Mouse (Mus musculus): ENCODE results near the gene Bhlhe40.

Gene Bhlhe40

GRCm38 (mm10) chr6:108663241-108664194 is 3.1 kb downstream of the Bhlhe40 start:
- no peak for DNase-seq

- no peak for DNase-seq
These were observed 4.2 kb downstream of the Bhlhe40 start for GRCm38 (mm10) chr6:108664533-108665150.

GRCm38 (mm10) chr6:108665587-108665986 is 5.2 kb downstream of the Bhlhe40 start:
- DNase-seq: no peak

DNA sequence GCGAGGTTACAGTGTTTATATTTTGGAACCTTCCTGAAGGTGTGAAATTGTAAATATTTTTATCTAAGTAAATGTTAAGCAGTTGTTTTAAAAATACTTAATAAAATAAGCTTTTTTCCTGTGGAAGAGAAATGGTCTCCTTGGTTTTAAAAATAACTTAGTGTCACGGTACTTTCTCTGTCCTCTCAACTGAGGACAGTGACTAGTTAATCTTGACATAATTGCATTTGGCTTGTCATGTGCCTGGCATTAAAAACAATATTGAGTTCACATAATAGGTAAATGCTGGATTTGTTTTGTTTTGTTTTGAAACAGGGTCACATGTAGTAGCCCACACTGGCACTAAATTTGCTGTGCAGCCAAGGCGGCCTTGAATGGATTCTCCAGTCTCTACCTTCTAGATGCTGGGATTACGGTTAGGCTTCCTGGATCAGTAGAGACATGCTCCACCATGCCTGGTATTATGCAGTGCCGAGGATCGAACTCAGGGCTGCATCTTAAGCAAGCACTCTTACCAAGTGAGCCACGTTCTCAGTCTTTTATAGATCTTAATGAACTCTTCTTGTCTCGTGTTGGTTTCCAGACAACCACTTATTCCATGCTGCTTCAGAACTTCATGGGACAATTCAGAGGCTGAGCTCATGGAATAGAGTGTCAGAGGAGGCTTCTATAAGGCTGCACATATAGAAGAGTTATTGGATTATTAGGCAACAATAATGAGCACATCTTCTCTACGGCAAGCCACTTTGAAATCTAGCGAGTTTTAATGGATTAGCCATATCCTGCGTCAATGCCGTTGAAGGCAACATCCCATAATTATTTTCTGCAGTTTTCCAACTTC is 6.4 kb downstream of the Bhlhe40 start:
- no peak for DNase-seq

DNA sequence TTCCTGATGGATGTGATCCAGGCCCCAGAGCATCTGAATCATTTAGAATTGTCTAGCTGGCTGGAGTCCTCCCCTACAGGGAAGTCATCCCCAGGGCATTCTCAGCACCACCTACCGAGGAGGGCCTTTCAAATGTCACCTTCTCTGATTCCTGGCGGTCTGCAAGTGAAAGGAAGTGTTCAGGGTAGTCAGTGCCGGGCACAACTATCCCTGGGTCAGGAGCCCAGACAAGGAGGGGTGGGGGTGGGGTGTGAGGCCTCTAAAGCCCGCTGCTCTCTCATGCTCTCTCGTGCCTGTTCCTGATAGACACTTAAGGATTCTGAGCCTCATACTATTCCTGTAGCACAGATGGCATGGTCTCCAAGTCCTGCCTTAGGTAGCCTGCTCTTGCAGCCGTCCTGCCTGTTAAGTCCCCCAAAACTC is 7.2 kb downstream of the Bhlhe40 start:
- peak in 1 of 2 experiments; percentile 27 for DNase-seq

DNA sequence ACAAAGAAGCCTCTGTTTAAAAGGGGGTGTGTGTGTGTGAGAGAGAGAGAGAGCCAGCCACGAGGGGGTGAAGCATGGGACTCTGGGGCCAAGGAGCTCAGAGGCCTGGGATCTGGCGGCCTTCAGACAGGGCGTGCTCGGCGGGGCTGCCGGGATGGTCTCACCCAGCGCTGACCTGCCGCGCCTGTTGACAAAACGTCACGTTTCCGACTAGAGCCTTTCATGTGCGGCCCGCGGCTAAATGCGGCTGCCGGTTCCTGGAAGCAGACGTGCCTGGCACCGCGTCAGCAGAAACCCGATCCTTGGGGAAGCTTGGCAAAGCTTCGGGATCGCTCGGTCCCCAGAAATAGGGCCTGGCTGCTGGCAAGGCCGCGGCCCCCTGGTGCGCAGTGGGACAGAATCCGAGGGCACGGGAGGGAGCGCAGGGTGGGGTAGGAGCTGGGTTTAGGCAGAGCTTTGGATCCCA is 7.9 kb downstream of the Bhlhe40 start:
- peak; percentile 84 to 91 for DNase-seq

- no peak for DNase-seq
These were observed 9.8 kb downstream of the Bhlhe40 start for GRCm38 (mm10) chr6:108670276-108670675.

GRCm38 (mm10) chr6:108670821-108671220 is 10.4 kb downstream of the Bhlhe40 start:
- DNase-seq: no peak

DNA sequence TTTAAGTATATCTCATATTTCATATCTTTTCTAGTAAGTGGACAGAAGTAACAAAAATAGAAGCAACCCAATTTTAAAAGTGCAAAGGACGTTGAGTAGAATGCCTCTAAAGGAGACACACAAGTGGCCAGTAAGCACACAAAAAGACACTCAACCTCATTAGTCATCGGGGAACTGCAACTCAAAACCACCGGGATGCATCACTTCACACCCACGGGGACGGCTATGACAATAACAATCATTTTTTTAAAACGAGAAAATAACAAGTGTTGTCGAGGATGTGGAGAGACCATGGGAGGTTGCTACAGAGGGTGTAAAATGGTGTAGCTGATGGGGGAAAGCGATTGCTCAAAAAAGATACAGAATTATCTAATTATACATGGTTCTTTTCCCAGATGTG is 11.7 kb downstream of the Bhlhe40 start:
- DNase-seq: no peak

DNA sequence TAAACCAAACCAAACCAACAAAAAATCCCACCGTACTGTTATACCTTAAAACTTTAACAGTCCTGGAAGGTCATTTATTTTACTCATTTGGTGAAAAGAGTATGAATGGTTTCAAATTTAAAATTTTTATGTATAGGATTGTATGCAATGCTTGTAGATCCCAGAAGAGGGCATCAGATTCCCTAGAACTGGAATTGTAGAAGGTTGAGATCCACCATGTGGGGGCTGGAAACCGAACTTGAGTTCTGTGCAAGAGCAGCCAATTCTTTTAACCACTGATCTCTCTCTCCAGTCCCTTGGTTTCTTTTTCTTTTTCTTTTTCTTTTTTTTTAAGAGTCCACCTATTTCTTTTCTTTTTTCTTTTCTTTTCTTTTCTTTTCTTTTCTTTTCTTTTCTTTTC is 13.8 kb downstream of the Bhlhe40 start:
- no peak for DNase-seq

- DNase-seq: no peak
These were observed 16.4 kb downstream of the Bhlhe40 start for GRCm38 (mm10) chr6:108676783-108677340.

DNA sequence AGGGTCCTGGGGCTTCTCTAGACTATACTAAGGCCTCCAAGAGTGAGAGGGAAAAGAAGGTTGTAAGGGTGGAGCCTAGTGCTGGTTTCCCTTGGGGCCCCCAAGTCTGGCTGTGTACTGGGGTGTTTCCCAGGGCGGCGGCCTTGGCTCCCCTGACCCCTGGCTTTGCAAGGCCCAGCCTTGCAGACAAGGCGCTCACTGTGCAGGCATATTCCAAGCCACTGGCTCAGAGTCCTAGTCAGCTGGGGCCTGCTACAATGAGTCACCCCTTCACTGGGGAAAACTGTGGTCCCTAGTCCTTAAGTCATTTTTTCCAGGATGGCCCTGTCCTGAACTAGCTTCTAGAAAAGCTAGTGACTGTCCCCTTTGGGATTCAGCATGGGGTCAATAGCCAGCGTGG is 17.3 kb downstream of the Bhlhe40 start:
- no peak for DNase-seq

GRCm38 (mm10) chr6:108678227-108678626 is 17.8 kb downstream of the Bhlhe40 start:
- no peak for DNase-seq

GRCm38 (mm10) chr6:108680503-108680902 is 20.1 kb downstream of the Bhlhe40 start:
- DNase-seq: no peak

DNA sequence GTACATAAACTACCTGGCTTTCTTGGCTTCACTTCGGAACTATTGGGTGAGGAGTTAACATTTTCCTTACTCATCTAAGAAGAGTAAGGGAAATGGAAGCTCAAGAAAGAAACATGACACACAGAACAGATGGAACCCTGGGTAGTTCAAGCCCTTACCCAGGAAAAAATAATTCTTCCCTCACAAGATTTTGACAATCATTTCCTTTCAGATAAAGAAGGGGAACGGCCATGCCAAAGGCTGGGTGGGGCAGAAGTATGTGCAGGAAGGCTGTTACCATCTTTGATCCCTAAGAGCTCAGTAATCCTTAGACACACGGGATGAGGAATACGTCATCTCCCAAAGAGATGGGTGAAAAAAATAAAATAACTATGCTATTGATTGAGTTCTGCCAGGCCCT is 20.7 kb downstream of the Bhlhe40 start:
- no peak for DNase-seq

DNA sequence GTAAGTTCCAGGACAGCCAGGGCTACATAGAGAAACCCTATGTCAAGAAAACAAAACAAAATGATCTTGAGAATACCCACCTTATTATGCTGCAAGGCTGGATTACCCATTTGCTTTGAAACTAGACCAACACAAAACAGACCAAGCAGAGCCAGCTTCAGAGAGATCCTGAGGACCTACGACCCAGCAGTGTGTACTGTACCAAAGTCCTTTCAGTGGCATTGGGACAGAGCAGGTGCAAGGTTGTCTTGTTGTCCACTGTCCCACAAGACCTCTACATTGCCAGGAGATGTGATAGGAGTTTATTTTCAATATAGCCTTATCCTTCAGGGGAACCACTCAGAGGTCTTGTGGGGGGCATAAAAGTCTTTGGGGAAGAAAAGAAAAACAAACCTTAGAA is 22.7 kb downstream of the Bhlhe40 start:
- no peak for DNase-seq

DNA sequence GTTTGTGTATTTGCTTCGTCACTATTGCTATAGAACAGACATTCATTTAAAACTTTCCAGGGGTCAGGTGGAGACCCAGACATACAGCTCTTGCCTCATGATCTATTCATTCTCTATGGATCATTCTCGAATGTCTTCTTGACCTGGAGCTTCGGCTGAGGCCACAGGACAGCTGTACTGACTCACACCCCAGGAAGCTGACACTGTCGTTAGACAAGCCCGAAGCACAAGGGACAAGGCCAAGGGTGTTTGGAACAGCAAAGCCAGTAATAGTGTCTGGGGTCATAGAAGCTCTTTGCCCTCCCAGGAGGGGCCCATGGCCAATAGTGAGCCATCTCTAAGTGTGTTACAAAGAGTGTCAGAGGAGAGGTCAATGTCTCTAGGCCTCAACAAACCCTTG is 24.0 kb downstream of the Bhlhe40 start:
- DNase-seq: no peak

- DNase-seq: no peak
These were observed 25.4 kb downstream of the Bhlhe40 start for GRCm38 (mm10) chr6:108685758-108686355.

GRCm38 (mm10) chr6:108686930-108687329 is 26.5 kb downstream of the Bhlhe40 start:
- DNase-seq: no peak

- peak in 1 of 2 experiments; percentile 31 for DNase-seq
These were observed 27.9 kb downstream of the Bhlhe40 start for GRCm38 (mm10) chr6:108688344-108688743.

DNA sequence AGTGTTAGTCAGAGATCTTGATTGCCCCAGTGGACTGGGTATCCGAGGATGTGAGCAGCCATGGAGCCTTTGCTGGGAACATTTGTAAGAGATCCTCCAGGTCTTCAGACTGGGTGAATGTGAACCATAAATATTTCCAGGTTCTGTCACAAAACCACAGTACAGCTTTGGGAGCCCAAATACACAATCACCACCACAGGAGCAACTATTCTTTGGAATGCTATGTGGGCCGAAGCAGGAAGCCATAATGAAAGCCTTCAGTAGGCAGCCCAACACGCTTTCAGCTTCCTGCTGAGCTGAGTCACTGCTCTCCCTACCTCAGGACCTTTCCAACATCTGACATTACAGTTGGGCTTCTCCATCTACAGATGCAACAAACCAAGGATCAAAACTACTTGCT is 32.6 kb downstream of the Bhlhe40 start:
- no peak for DNase-seq

All from kidney, postnatal 4 days (tissue).